Mouse (Mus musculus) embryonic facial prominence, embryonic 10.5 days (tissue): Measurements from ENCODE around the gene Rhbdd2. TPM values are rescaled to one million over a fixed set of nuclear protein-coding genes. Genes with fewer than 3 reads are reported as not detected.

ENCODE experiments used
- DNase-seq: peaks from one replicate; pipeline ENCODE4 v3.0.0-alpha.2; 2017; ENCODE audit warnings: low spot score
- H3K27ac ChIP-seq: fragments of 300-500 bp; sonication (generic); replicated peaks from 2 replicates; pipeline ENCODE4 v1.5.1; 2016; ENCODE audit warnings: mild to moderate bottlenecking
- H3K27me3 ChIP-seq: fragments of 300-500 bp; sonication (generic); replicated peaks from 2 replicates; pipeline ENCODE4 v1.6.1; 2016; ENCODE audit warnings: low read depth, mild to moderate bottlenecking; ENCODE audit not compliant: poor library complexity, severe bottlenecking
- H3K36me3 ChIP-seq: fragments of 300-500 bp; sonication (generic); replicated peaks from 2 replicates; pipeline ENCODE4 v1.6.1; 2016; ENCODE audit warnings: mild to moderate bottlenecking, moderate library complexity
- H3K4me1 ChIP-seq: fragments of 300-500 bp; sonication (generic); 2 replicates; pipeline ENCODE4 v1.6.1; 2016
- H3K4me3 ChIP-seq: fragments of 300-500 bp; sonication (generic); 2 replicates; pipeline ENCODE4 v1.5.1; 2016; ENCODE audit warnings: mild to moderate bottlenecking, moderate library complexity
- H3K9me3 ChIP-seq: fragments of 300-500 bp; sonication (generic); 2 replicates; pipeline ENCODE4 v1.6.1; 2016; ENCODE audit warnings: mild to moderate bottlenecking
- WGBS: fragments of 180-500 bp; shearing (Covaris S2); methylation state at CpG from one replicate; pipeline ENCODE4 v1.1.7; 2016; 5-methylcytosine and 5-hydroxymethylcytosine counted together
- polyA plus RNA-seq: library from polyadenylated mRNA; unstranded; fragments of >200 nt; fragmentation: Nextera tagmentation; extraction: Ambion mirVana; gene quantifications from 2 replicates; pipeline ENCODE4 v1.2.1, GENCODE M21; 2016

Gene Rhbdd2
- polyA plus RNA-seq, 1 experiment from 2014 or later: 59.7 TPM

- no peak for DNase-seq
- no peaks in the 10 kb centered on the region; the same call in 1 of the 2 replicates for H3K27me3 ChIP-seq
- peaks cover 3% of the 10 kb centered on the region; the same call in 1 of the 2 replicates for H3K9me3 ChIP-seq
- no peak overlapping the region for H3K4me3 ChIP-seq
- H3K36me3 ChIP-seq: no peaks in the 10 kb centered on the region
- no peak overlapping the region for H3K27ac ChIP-seq
- WGBS: 64% methylated on average over 2 of the region's 2 CpGs
- H3K4me1 ChIP-seq: peaks cover 59% of the 10 kb centered on the region
These were observed 38.5 kb downstream of the Rhbdd2 start for GRCm38 (mm10) chr5:135670881-135671280.

DNA sequence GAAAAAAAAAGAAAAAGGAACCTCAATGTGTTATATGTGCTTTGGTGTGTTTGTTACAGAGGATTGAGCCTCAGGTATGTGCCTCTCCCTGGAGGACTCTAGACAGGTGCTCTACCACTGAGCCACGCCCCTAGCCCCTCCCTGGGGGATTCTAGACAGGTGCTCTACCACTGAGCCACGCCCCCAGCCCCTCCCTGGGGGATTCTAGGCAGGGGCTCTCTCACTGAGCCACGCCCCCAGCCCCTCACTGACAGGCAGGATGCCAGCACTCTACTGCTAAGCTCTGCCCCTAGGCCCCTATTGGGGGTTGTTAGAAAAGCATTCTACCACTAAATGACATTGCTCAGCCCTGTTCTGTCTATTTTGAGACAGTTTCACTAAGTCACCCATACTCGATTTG, 40.1 kb downstream of the Rhbdd2 start:
- H3K9me3 ChIP-seq: no peaks in the 10 kb centered on the region
- no peak overlapping the region for H3K4me3 ChIP-seq
- no peak for DNase-seq
- H3K27me3 ChIP-seq: no peaks in the 10 kb centered on the region; the same call in 1 of the 2 replicates
- WGBS: 64% methylated on average over 4 of the region's 4 CpGs
- H3K36me3 ChIP-seq: no peaks in the 10 kb centered on the region
- peaks cover 60% of the 10 kb centered on the region for H3K4me1 ChIP-seq
- no peak overlapping the region for H3K27ac ChIP-seq

DNA sequence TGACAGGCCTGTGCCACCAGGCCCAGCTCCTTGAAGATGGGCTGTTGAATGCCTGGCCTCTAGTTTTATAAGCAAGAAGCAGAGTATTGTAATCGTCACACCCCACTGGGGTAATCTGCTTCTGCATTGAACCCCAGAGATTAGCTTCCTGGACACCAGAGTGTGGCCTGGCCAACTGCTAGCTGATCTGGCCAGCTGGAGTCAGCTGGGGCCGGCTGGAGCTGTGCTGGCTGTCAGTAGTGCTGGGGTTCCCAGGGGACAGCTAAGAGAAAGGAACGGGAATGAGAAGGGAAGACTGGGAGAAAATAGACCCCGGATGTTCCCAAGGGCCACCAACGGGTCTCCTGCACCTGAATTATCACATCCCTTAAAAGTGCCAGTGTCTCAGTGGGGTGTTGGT, 40.6 kb downstream of the Rhbdd2 start:
- Histone ChIP-seq H3K9me3 (no peaks in the 10 kb centered on the region), H3K27ac (peak overlapping the region; percentile 45), H3K27me3 (no peaks in the 10 kb centered on the region; the same call in 1 of the 2 replicates), H3K36me3 (no peaks in the 10 kb centered on the region), H3K4me3 (no peak overlapping the region), H3K4me1 (peaks cover 60% of the 10 kb centered on the region)
- 61% methylated on average over 5 of the region's 5 CpGs for WGBS
- DNase-seq: no peak

GRCm38 (mm10) chr5:135674349-135674775, 41.9 kb downstream of the Rhbdd2 start:
- no peak for DNase-seq
- 12% methylated on average over 3 of the region's 3 CpGs for WGBS
- Histone ChIP-seq H3K36me3 (no peaks in the 10 kb centered on the region), H3K4me1 (peaks cover 58% of the 10 kb centered on the region), H3K9me3 (no peaks in the 10 kb centered on the region), H3K27me3 (no peaks in the 10 kb centered on the region; the same call in 1 of the 2 replicates), H3K27ac (peak overlapping the region; percentile 84), H3K4me3 (peak overlapping the region; percentile 37)

- peak; percentile 83 for DNase-seq
- H3K36me3 ChIP-seq: no peaks in the 10 kb centered on the region
- under 1% methylated on average over 11 of the region's 11 CpGs for WGBS
- H3K4me1 ChIP-seq: peaks cover 53% of the 10 kb centered on the region
- peak overlapping the region; percentile 37 for H3K4me3 ChIP-seq
- no peaks in the 10 kb centered on the region; the same call in 1 of the 2 replicates for H3K27me3 ChIP-seq
- no peaks in the 10 kb centered on the region for H3K9me3 ChIP-seq
- peak overlapping the region; percentile 84 for H3K27ac ChIP-seq
These were observed 42.4 kb downstream of the Rhbdd2 start for GRCm38 (mm10) chr5:135674821-135675220.

DNA sequence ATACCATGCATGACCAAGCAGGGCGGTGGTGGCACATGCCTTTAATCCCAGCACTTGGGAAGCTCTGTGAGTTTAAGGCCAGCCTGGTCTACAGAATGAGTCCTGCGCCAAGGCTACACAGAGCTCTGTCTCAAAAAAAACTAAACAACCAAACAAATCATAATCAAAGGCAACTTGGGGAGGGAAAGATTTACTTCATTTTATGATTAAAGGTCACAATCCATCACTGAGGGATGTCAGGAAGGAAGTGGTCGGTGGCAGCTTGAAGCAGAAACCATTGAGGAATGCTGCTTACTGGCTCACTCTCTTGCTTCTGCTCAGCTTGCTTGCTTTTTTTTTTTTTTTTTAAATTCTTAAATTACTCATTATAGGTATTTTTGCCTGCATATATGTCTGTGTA, 44.3 kb downstream of the Rhbdd2 start:
- Histone ChIP-seq H3K27me3 (no peaks in the 10 kb centered on the region; the same call in 1 of the 2 replicates), H3K4me3 (no peak overlapping the region), H3K36me3 (no peaks in the 10 kb centered on the region), H3K9me3 (no peaks in the 10 kb centered on the region), H3K4me1 (peaks cover 37% of the 10 kb centered on the region), H3K27ac (no peak overlapping the region)
- no peak for DNase-seq
- WGBS: 82% methylated on average over 3 of the region's 3 CpGs

DNA sequence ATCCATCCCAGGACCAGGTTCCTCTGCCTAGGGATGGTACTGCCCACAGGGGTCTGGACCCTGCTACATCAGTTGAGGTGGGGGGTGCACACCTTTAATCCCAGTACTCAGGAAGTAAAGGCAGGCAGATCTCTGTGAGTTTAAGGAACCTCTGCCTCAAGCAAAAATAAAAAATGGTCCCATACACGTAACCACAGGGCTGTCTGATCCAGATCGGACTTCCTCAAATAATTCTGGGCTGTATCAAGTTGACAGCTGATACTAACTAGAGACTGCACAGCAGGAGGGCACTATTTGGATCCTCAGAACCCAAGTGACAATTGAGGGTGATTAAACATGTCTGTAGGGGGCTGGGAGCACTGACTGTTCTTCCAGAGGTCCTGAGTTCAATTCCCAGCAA, 44.8 kb downstream of the Rhbdd2 start:
- Histone ChIP-seq H3K4me1 (peaks cover 37% of the 10 kb centered on the region), H3K27me3 (no peaks in the 10 kb centered on the region; the same call in 1 of the 2 replicates), H3K4me3 (no peak overlapping the region), H3K27ac (no peak overlapping the region), H3K9me3 (no peaks in the 10 kb centered on the region), H3K36me3 (no peaks in the 10 kb centered on the region)
- DNase-seq: no peak
- 84% methylated on average over 2 of the region's 2 CpGs for WGBS

DNA sequence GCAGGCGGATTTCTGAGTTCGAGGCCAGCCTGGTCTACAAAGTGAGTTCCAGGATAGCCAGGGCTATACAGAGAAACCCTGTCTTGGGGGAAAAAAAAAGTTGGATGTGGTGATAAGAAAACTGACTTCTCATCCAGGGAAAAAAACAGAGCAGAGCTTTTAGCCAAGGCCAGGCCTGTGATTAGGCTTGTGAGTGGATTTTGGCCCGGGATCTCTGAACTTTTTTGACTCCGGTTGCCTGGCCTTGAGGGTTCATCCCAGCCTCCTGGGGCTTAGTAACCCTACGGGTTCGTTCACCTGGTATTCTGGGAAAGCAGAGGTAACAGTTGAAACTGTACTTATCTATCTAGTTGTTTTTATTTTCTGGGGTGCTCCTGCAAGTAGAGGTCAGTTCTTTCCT, 46.1 kb downstream of the Rhbdd2 start:
- peaks cover 25% of the 10 kb centered on the region for H3K4me1 ChIP-seq
- no peak overlapping the region for H3K27ac ChIP-seq
- DNase-seq: no peak
- no peaks in the 10 kb centered on the region for H3K36me3 ChIP-seq
- H3K9me3 ChIP-seq: no peaks in the 10 kb centered on the region
- no peaks in the 10 kb centered on the region; the same call in 1 of the 2 replicates for H3K27me3 ChIP-seq
- 94% methylated on average over 6 of the region's 6 CpGs for WGBS
- H3K4me3 ChIP-seq: no peak overlapping the region

DNA sequence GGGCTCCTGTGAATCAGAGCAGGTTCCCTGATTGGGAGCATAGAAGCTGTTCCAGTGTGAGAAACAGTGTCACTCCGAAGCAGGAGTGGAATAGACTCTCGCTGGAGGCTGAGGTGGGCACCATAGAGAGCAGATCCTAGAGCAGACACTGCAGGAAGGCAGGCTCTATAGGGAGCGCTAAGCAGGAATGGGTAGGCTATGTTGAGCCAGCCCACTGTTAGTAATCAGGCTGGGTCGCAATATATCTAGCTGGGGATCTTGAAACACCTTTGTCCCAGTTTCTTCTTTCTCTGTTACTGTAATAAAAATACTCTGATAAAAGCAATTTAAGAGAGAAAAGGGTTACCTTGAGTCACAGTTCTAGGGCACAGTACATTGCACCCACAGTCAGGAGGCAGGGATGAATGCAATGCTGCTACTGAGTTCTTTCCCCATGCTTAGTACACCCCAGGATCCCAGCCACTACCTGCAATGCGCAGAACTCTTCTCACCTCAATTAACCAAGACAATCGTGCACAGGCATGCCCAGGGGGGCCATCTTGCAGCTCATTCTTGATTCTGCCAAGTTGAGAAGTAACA, 48.6 kb downstream of the Rhbdd2 start:
- H3K27me3 ChIP-seq: no peaks in the 10 kb centered on the region
- no peaks in the 10 kb centered on the region for H3K4me1 ChIP-seq
- H3K9me3 ChIP-seq: no peaks in the 10 kb centered on the region
- WGBS: 85% methylated on average over 6 of the region's 6 CpGs
- no peak overlapping the region for H3K27ac ChIP-seq
- no peak overlapping the region for H3K4me3 ChIP-seq
- no peak for DNase-seq
- H3K36me3 ChIP-seq: no peaks in the 10 kb centered on the region

- no peaks in the 10 kb centered on the region for H3K9me3 ChIP-seq
- DNase-seq: no peak
- H3K4me1 ChIP-seq: no peaks in the 10 kb centered on the region
- H3K27ac ChIP-seq: no peak overlapping the region
- no peaks in the 10 kb centered on the region for H3K36me3 ChIP-seq
- no peak overlapping the region for H3K4me3 ChIP-seq
- WGBS: 86% methylated on average over 5 of the region's 5 CpGs
- H3K27me3 ChIP-seq: no peaks in the 10 kb centered on the region
These were observed 49.6 kb downstream of the Rhbdd2 start for GRCm38 (mm10) chr5:135682009-135682408.

DNA sequence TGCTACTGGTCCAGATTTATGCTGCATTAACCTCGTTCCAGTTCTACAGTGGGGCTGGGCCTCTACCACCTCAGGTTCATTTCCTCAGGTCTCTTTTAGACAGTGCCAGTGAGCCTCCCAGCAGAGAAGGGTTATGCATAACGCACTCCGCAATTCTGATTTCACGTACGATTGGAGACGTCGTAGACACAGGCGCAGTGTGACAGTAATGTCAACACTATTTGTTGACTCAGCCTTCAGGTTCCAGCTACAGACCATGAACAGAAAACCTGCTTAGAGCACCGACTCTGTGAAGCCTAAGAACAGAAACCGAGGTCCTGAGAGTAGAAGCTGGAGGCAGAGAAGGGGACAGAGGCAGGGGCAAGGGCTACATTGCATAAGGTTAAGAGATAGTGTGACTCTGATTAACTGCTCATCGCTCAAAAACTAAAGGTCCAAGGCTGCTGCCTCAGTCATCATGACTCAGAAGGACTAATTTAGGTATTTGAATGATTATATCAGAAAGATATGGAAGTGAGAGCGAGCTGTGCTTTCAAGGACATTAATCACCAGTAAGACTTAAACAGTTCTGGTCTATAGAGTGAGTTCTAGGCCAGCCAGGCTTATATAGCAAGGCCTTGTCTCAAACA, 50.6 kb downstream of the Rhbdd2 start:
- H3K4me1 ChIP-seq: peaks cover 3% of the 10 kb centered on the region; the same call in 1 of the 2 replicates
- WGBS: 90% methylated on average over 12 of the region's 12 CpGs
- no peak overlapping the region for H3K4me3 ChIP-seq

DNA sequence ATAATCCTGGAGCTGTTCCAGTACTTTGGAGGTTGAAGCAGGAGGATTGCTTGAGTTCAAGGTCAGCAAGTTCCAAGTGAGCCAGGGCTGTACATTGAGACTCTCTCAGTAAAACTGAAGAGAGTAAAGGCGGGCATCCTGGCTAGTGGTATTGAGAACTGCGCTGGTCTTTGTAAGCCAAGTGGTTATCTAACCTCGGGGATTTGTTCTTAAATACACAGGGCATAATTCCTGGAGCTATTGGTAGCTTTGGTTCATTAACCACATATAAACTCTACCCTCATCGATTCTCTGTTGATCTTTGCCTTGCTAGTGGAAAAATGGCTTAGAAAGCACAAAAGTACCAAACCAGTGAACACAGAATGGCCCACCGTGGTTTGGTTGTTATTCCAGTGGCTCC, 58.0 kb downstream of the Rhbdd2 start:
- no peak overlapping the region for H3K27ac ChIP-seq
- H3K27me3 ChIP-seq: no peaks in the 10 kb centered on the region
- H3K36me3 ChIP-seq: peaks cover 7% of the 10 kb centered on the region; the same call in 1 of the 2 replicates
- peaks cover 31% of the 10 kb centered on the region for H3K4me1 ChIP-seq
- no peak for DNase-seq
- peak overlapping the region; percentile 72 for H3K4me3 ChIP-seq
- 88% methylated on average over 5 of the region's 5 CpGs for WGBS
- H3K9me3 ChIP-seq: no peaks in the 10 kb centered on the region

More for the DNA sequence above, 50.6 kb downstream of the Rhbdd2 start:
- no peak overlapping the region for H3K27ac ChIP-seq
- DNase-seq: no peak
- H3K36me3 ChIP-seq: no peaks in the 10 kb centered on the region
- H3K9me3 ChIP-seq: no peaks in the 10 kb centered on the region
- no peaks in the 10 kb centered on the region for H3K27me3 ChIP-seq

- WGBS: 85% methylated on average over 4 of the region's 4 CpGs
- peaks cover 35% of the 10 kb centered on the region for H3K4me1 ChIP-seq
- no peaks in the 10 kb centered on the region for H3K27me3 ChIP-seq
- H3K27ac ChIP-seq: no peak overlapping the region
- H3K36me3 ChIP-seq: peaks cover 7% of the 10 kb centered on the region; the same call in 1 of the 2 replicates
- H3K4me3 ChIP-seq: no peak overlapping the region
- DNase-seq: no peak
- H3K9me3 ChIP-seq: no peaks in the 10 kb centered on the region
These were observed 58.8 kb downstream of the Rhbdd2 start for GRCm38 (mm10) chr5:135691266-135691665.
